Mouse (Mus musculus): ENCODE measurements around the gene 5730409E04Rik.
A peak's percentile ranks its signal among the peaks of the same experiment; 100 is the strongest.

Gene 5730409E04Rik

DNA sequence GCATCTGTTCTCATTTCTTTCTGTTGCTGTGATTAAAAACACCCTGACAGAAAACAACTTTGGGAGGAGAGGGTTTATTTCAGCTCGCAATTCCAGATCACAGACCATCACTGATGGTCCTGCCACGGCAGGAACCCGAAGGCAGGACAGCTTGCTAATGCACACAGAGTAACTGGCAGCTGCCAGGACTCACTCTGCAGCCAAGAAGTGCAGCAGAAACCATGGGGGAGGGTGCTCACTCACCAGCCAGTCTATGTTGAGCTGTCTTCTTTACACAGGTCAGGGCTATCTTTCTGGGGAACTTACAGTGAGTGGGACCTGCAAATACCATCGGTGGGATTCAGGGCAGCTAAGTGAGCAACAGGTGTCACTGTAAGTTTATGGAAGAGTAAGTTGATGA, 27.8 kb downstream of the 5730409E04Rik start:
- no peak for DNase-seq (ENCODE audit: low read depth, low spot score)

- DNase-seq (ENCODE audit: low read depth, low spot score): no peak
Measured at GRCm38 (mm10) chr4:126639339-126639738, 29.7 kb downstream of the 5730409E04Rik start.

GRCm38 (mm10) chr4:126641901-126642300, 32.3 kb downstream of the 5730409E04Rik start:
- DNase-seq (ENCODE audit: low read depth, low spot score): no peak

DNA sequence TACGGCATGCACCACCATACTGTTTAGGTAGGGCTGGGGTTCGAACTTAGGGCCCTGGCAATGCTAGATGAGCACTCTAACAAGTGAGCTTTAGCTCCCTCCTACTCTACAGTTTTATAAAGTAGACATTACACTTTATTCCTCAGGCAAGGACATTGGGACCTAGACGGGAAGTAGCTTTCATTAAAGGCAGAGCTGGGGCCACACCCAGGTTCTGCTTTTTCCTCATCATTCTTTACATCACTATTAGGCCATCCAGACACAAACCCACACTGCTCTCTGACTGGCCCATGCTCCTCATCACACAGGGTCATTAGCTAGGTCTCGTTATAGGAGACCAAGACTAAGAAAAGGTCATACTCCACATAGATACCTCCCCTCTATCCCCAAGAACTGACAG, 34.2 kb downstream of the 5730409E04Rik start:
- no peak for DNase-seq (ENCODE audit: low read depth, low spot score)

DNA sequence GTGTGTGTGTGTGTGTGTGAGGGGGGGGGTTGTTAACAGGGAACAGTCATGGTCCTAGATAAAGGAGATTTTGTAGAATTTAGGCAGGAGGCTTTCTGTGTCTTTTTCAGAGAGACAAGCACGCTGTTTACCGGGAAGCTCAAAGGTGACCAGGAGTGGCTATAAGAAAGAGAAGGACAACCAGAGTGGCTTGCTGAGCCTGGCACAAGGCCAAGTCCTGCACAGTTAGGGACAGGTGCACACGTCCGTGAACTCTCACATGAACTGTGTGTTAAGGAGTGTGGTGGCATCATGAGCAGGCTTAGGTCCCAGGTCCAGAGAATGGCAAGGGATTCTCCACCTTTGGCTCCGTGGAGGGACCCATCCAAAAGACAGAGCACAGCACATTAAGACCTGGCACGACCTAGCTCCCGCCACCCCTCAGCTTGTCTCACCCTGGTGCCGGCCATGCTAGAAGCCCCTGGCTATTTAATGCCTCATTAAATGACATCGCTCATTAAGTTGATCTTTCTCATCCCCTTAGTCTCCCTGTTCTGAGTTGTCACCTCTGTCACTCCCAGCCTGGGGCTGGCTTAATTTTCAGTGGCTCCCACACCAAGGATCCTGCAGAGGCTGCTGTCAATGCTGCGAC, 34.8 kb downstream of the 5730409E04Rik start:
- no peak for DNase-seq (ENCODE audit: low read depth, low spot score)

GRCm38 (mm10) chr4:126647996-126648910, 38.6 kb downstream of the 5730409E04Rik start:
- DNase-seq (ENCODE audit: low read depth, low spot score): peak; percentile 51

GRCm38 (mm10) chr4:126653148-126653547, 43.5 kb downstream of the 5730409E04Rik start:
- no peak for DNase-seq (ENCODE audit: low read depth, low spot score)

- no peak for DNase-seq (ENCODE audit: low read depth, low spot score)
Measured at GRCm38 (mm10) chr4:126655356-126655755, 45.7 kb downstream of the 5730409E04Rik start.

- DNase-seq (ENCODE audit: low read depth, low spot score): no peak
Measured at GRCm38 (mm10) chr4:126661249-126661648, 51.6 kb downstream of the 5730409E04Rik start.
